Mouse (Mus musculus) WW6 (cell line): ENCODE results near the gene Scml2.
"Not testable (repeated sequence)": the region's sequence is repeated elsewhere in the genome, so short reads cannot be mapped to it uniquely, and the experiment has no call there.

Source experiments
- DNase-seq: peaks from one replicate; pipeline ENCODE4 v3.0.0-alpha.2; 2013; ENCODE audit warnings: low read depth, low spot score

Scml2 gene

DNA sequence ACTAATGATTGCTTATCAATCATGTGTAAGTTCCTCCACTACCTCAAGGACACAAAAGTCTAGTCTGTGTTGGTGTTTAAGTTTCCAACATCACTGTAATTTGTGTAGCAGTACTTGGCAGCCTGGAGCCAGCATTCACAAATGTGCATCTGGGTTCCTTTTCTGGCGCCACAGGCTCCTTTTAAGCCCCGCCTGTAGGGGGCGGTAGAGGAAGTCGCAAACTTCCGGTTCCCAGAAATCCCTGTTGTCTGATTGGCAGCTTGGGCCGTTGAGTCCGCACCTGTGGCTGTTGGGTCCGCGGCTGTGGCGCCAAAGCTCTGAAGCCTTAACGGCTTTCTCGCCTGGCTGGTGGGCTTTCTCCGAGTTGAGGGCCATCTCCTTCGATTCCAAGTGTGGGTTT is at the start of gene Scml2:
Scml2 (plus strand) TSS at position 301 of the 400 bp plus-strand sequence.
- DNase-seq: not testable (repeated sequence)

DNA sequence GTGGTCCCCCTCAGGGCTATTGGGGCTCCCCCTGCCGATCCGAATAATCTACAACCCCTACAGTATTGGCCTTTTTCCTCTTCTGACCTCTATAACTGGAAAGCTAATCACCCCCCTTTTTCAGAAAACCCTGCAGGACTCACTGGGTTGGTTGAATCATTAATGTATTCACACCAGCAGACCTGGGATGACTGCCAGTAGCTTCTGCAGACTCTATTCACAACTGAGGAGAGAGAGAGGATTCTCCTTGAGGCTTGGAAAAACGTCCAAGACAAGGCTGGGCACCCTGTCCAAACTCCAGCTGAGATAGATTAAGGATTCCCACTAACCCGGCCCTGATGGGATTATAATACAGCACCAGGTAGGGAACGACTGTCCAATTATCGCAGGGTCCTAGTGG is 41.4 kb upstream of the Scml2 start:
- not testable (repeated sequence) for DNase-seq

DNA sequence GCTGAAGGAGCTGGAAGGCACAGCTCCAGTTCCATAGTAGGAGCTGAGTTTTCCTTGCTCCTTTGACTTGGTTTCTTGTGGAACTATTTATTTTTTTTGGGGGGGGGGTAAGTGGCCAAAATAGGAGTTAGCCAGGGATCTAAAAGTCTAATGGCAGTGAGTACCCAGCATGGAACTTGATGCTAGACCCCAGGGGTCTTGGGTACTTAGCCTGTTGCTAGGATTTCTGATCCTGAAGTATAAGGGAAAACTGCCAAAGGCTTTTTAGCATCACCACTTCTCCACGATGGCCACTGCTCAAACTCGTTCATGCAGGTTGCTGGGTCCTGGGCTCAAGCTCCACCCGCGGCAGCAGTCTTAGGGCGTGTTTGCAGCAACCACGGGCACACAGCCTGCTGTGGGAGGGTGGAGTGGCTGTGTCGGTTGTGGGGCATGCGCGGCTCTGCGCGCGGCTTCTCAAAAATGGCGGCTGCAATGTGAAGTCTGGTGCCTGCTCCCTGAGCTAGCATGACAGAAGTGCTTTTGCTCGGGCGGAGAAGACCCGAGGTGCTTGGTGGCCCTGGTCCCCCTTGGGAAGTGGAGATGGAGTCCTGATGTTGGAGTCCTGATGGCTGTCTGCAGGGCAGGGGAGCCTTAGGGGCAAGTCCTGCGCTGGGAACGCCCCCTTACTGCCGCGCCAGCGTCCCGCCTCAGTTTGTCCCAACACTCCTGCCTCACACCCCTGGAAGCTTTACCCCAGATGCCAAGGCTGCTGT is 45.5 kb downstream of the Scml2 start:
- DNase-seq: peak; percentile 5

DNA sequence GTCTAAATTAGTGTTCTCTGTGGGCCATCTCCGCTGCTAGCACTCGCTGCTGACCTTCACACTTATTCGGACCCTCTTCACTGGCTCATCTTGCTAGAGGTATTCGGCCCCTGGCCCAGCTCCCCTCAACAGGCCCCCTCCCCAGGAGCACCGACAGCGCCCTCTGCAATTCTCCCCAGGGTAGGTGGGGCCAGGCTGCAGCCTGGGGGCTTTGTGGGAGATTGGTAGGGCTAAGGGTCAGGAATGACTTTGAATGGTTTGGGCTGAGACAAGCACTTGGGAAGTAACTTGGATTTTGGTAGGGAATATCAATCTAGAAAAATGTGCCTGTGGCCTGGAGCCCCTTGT is 46.0 kb downstream of the Scml2 start:
- DNase-seq: peak; percentile 1

DNA sequence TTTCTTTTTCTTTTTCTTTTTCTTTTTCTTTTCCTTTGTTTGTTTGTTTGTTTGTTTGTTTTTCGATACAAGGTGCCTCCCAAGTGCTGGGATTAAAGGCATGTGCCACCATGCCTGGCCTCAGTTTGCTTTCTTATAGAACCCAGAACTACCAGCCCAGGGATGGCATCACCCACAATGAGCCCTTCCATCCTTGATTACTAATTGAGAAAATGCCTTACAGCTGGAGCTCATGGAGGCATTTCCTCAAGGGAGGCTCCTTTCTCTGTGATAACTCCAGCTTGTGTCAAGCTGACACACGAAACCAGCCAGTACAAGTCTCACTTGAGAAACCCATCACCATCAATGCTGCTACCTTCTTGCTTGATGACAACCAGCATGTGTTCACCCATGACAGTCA is 170.2 kb downstream of the Scml2 start, which contains the start of gene Gm15262:
Gm15262 (plus strand) TSS at position 301 of the 400 bp plus-strand sequence.
- DNase-seq: not testable (repeated sequence)
